Mouse (Mus musculus) MEL (cell line): ENCODE data around the gene Fam122c. TPM values are rescaled to one million over a fixed set of nuclear protein-coding genes. Genes with fewer than 3 reads are reported as not detected.

Experiments
- DNase-seq: peaks from one replicate; pipeline ENCODE4 v3.0.0; 2011; ENCODE audit warnings: low read depth, low spot score
- H3K27ac ChIP-seq: 2 replicates; pipeline ENCODE4 v1.5.1; 2012; ENCODE audit warnings: low read depth, mild to moderate bottlenecking, control low read depth, low read length, moderate library complexity; ENCODE audit not compliant: control insufficient read depth
- H3K27me3 ChIP-seq, 2 experiments: fragments of 150-350 bp in 1 of 2; sonication (generic) in 1 of 2; 2 replicates each; pipeline ENCODE4 v1.6.1; 2012; ENCODE audit warnings: low read length in 2 of 2, mild to moderate bottlenecking in 2 of 2, improper control_type of control experiment in 1 of 2, moderate library complexity in 1 of 2; ENCODE audit not compliant: insufficient read depth in 2 of 2, control insufficient read depth in 1 of 2
- H3K36me3 ChIP-seq, 2 experiments: 2 replicates each; pipeline ENCODE4 v1.6.1; 2012 to 2014; ENCODE audit warnings: low read length in 2 of 2, improper control_type of control experiment in 1 of 2, inconsistent platforms in 1 of 2, mild to moderate bottlenecking in 1 of 2; ENCODE audit not compliant: insufficient read depth in 2 of 2, control insufficient read depth in 1 of 2
- H3K4me1 ChIP-seq, 2 experiments: fragments of 150-350 bp in 1 of 2; sonication (generic) in 1 of 2; 2 replicates each; pipeline ENCODE4 v1.6.1; 2012; ENCODE audit warnings: low read length in 2 of 2, improper control_type of control experiment in 1 of 2, mild to moderate bottlenecking in 1 of 2; ENCODE audit not compliant: insufficient read depth in 2 of 2, control insufficient read depth in 1 of 2
- H3K4me3 ChIP-seq, 2 experiments: fragments of 150-350 bp in 1 of 2; sonication (generic) in 1 of 2; 2 replicates each; pipeline ENCODE4 v1.5.1; 2012; ENCODE audit warnings: low read depth in 2 of 2, low read length in 2 of 2, mild to moderate bottlenecking in 2 of 2, moderate library complexity in 2 of 2, control low read depth in 1 of 2, improper control_type of control experiment in 1 of 2; ENCODE audit not compliant: control insufficient read depth in 1 of 2, insufficient read depth in 1 of 2
- H3K79me2 ChIP-seq: 2 replicates; pipeline ENCODE4 v1.6.1; 2012; ENCODE audit warnings: mild to moderate bottlenecking, low read length, moderate library complexity; ENCODE audit not compliant: control insufficient read depth, poor library complexity, insufficient read depth
- H3K9ac ChIP-seq: 2 replicates; pipeline ENCODE4 v1.6.1; 2012; ENCODE audit warnings: low read depth, mild to moderate bottlenecking, control low read depth, low read length, moderate library complexity; ENCODE audit not compliant: control insufficient read depth, poor library complexity, severe bottlenecking
- H3K9me3 ChIP-seq: fragments of 150-350 bp; sonication (generic); replicated peaks from 2 replicates; pipeline ENCODE4 v1.6.1; 2012; ENCODE audit warnings: mild to moderate bottlenecking, low read length, improper control_type of control experiment, moderate library complexity; ENCODE audit not compliant: insufficient read depth
- BHLHE40 ChIP-seq: IDR thresholded peaks from 2 replicates; pipeline ENCODE4 v1.6.1; 2012; ENCODE audit warnings: low read depth, mild to moderate bottlenecking, inconsistent platforms, low read length, improper control_type of control experiment, borderline replicate concordance
- CHD1 ChIP-seq: IDR thresholded peaks from 2 replicates; pipeline ENCODE4 v1.6.1; 2012; ENCODE audit warnings: low read depth, mild to moderate bottlenecking, inconsistent platforms, low read length, improper control_type of control experiment
- CHD2 ChIP-seq: IDR thresholded peaks from 2 replicates; pipeline ENCODE4 v1.6.1; 2011; ENCODE audit warnings: low read length, improper control_type of control experiment
- CTCF ChIP-seq, 3 experiments: IDR thresholded peaks in 2 of 3; conservative IDR thresholded peaks in 1 of 3; 2 replicates each; pipeline ENCODE4 v1.5.1; 2011 to 2012; ENCODE audit warnings: low read length in 3 of 3, low read depth in 2 of 3, mild to moderate bottlenecking in 2 of 3, improper control_type of control experiment in 1 of 3, inconsistent platforms in 1 of 3, mixed read lengths in 1 of 3, moderate library complexity in 1 of 3; ENCODE audit not compliant: control insufficient read depth in 1 of 3, insufficient read depth in 1 of 3, poor library complexity in 1 of 3, severe bottlenecking in 1 of 3
- E2F4 ChIP-seq: IDR thresholded peaks from 2 replicates; pipeline ENCODE4 v1.6.1; 2011; ENCODE audit warnings: low read depth, low read length, improper control_type of control experiment, borderline replicate concordance
- ELF1 ChIP-seq: IDR thresholded peaks from 2 replicates; pipeline ENCODE4 v1.6.1; 2014; ENCODE audit warnings: low read depth, mild to moderate bottlenecking, inconsistent platforms, low read length, improper control_type of control experiment, moderate library complexity
- EP300 ChIP-seq, 2 experiments: IDR thresholded peaks; 2 replicates each; pipeline ENCODE4 v1.6.1; 2011; ENCODE audit warnings: improper control_type of control experiment in 2 of 2, low read length in 2 of 2, low read depth in 1 of 2, mild to moderate bottlenecking in 1 of 2
- GABPA ChIP-seq: IDR thresholded peaks from 2 replicates; pipeline ENCODE4 v1.6.1; 2012; ENCODE audit warnings: low read depth, mild to moderate bottlenecking, inconsistent platforms, low read length, improper control_type of control experiment, moderate library complexity
- HCFC1 ChIP-seq: IDR thresholded peaks from 2 replicates; pipeline ENCODE4 v1.6.1; 2012; ENCODE audit warnings: low read depth, mild to moderate bottlenecking, inconsistent platforms, low read length, improper control_type of control experiment, moderate library complexity
- JUND ChIP-seq: IDR thresholded peaks from 2 replicates; pipeline ENCODE4 v1.6.1; 2011; ENCODE audit warnings: low read depth, mild to moderate bottlenecking, improper control_type of control experiment, low read length
- KAT2A ChIP-seq: conservative IDR thresholded peaks from 2 replicates; pipeline ENCODE4 v1.6.1; 2012; ENCODE audit warnings: low read depth, low read length, improper control_type of control experiment, inconsistent platforms
- MAFK ChIP-seq: IDR thresholded peaks from 2 replicates; pipeline ENCODE4 v1.6.1; 2011; ENCODE audit warnings: low read depth, mild to moderate bottlenecking, low read length, improper control_type of control experiment, borderline replicate concordance
- MAX ChIP-seq: IDR thresholded peaks from 2 replicates; pipeline ENCODE4 v1.6.1; 2011; ENCODE audit warnings: low read length, improper control_type of control experiment
- MAZ ChIP-seq: IDR thresholded peaks from 2 replicates; pipeline ENCODE4 v1.6.1; 2012; ENCODE audit warnings: low read depth, mild to moderate bottlenecking, inconsistent platforms, low read length, improper control_type of control experiment
- MEF2A ChIP-seq: IDR thresholded peaks from 2 replicates; pipeline ENCODE4 v1.6.1; 2014; ENCODE audit warnings: low read depth, mild to moderate bottlenecking, inconsistent platforms, low read length, improper control_type of control experiment; ENCODE audit not compliant: poor library complexity, insufficient replicate concordance, severe bottlenecking; ENCODE audit errors: extremely low read depth
- MXI1 ChIP-seq: IDR thresholded peaks from 2 replicates; pipeline ENCODE4 v1.6.1; 2011; ENCODE audit warnings: mild to moderate bottlenecking, low read depth, low read length, improper control_type of control experiment
- MYB ChIP-seq: IDR thresholded peaks from 2 replicates; pipeline ENCODE4 v1.6.1; 2011; ENCODE audit warnings: mild to moderate bottlenecking, low read depth, low read length, improper control_type of control experiment
- MYC ChIP-seq: IDR thresholded peaks from 2 replicates; pipeline ENCODE4 v1.6.1; 2011; ENCODE audit warnings: low read depth, mild to moderate bottlenecking, low read length, improper control_type of control experiment, moderate library complexity
- NELFE ChIP-seq: IDR thresholded peaks from 2 replicates; pipeline ENCODE4 v1.6.1; 2011; ENCODE audit warnings: low read depth, low read length, improper control_type of control experiment
- NRF1 ChIP-seq: IDR thresholded peaks from 2 replicates; pipeline ENCODE4 v1.6.1; 2014; ENCODE audit warnings: low read depth, mild to moderate bottlenecking, inconsistent platforms, low read length, improper control_type of control experiment, moderate library complexity; ENCODE audit not compliant: poor library complexity, insufficient read depth, severe bottlenecking
- POLR2A ChIP-seq, 2 experiments: IDR thresholded peaks; 2 replicates each; pipeline ENCODE4 v1.6.1; 2011 to 2012; ENCODE audit warnings: low read length in 2 of 2, mild to moderate bottlenecking in 2 of 2, control low read depth in 1 of 2, improper control_type of control experiment in 1 of 2, low read depth in 1 of 2, moderate library complexity in 1 of 2; ENCODE audit not compliant: control insufficient read depth in 1 of 2, insufficient read depth in 1 of 2, poor library complexity in 1 of 2
- POLR2AphosphoS2 ChIP-seq: IDR thresholded peaks from 2 replicates; pipeline ENCODE4 v1.6.1; 2011; ENCODE audit warnings: low read length, improper control_type of control experiment
- POLR2AphosphoS5 ChIP-seq: IDR thresholded peaks from 2 replicates; pipeline ENCODE4 v1.6.1; 2012; ENCODE audit warnings: low read depth, borderline replicate concordance, mild to moderate bottlenecking, inconsistent platforms, low read length, moderate library complexity, mixed read lengths
- RAD21 ChIP-seq: IDR thresholded peaks from 2 replicates; pipeline ENCODE4 v1.6.1; 2011; ENCODE audit warnings: mild to moderate bottlenecking, low read depth, low read length, improper control_type of control experiment
- RCOR1 ChIP-seq: IDR thresholded peaks from 2 replicates; pipeline ENCODE4 v1.6.1; 2012; ENCODE audit warnings: low read depth, mild to moderate bottlenecking, inconsistent platforms, low read length, improper control_type of control experiment
- SIN3A ChIP-seq: IDR thresholded peaks from 2 replicates; pipeline ENCODE4 v1.6.1; 2012; ENCODE audit warnings: low read length, improper control_type of control experiment, inconsistent platforms
- SMC3 ChIP-seq: IDR thresholded peaks from 2 replicates; pipeline ENCODE4 v1.6.1; 2011; ENCODE audit warnings: low read depth, low read length, improper control_type of control experiment
- TAL1 ChIP-seq: IDR thresholded peaks from 2 replicates; pipeline ENCODE4 v1.6.1; 2012; ENCODE audit warnings: mild to moderate bottlenecking, inconsistent platforms, low read length, moderate library complexity, mixed read lengths
- TBP ChIP-seq: IDR thresholded peaks from 2 replicates; pipeline ENCODE4 v1.8.0; 2011; ENCODE audit warnings: low read depth, low read length, improper control_type of control experiment
- UBTF ChIP-seq: IDR thresholded peaks from 2 replicates; pipeline ENCODE4 v1.6.1; 2012; ENCODE audit warnings: low read depth, mild to moderate bottlenecking, inconsistent platforms, low read length, improper control_type of control experiment, moderate library complexity, borderline replicate concordance; ENCODE audit not compliant: insufficient read depth
- USF2 ChIP-seq, 2 experiments: IDR thresholded peaks; 2 replicates each; pipeline ENCODE4 v1.6.1; 2011 to 2012; ENCODE audit warnings: improper control_type of control experiment in 2 of 2, low read length in 2 of 2, borderline replicate concordance in 1 of 2, inconsistent platforms in 1 of 2, low read depth in 1 of 2, mild to moderate bottlenecking in 1 of 2; ENCODE audit not compliant: insufficient read depth in 1 of 2
- ZC3H11A ChIP-seq: IDR thresholded peaks from 2 replicates; pipeline ENCODE4 v1.6.1; 2012; ENCODE audit warnings: low read depth, mild to moderate bottlenecking, inconsistent platforms, low read length, improper control_type of control experiment
- ZKSCAN1 ChIP-seq: IDR thresholded peaks from 2 replicates; pipeline ENCODE4 v1.6.1; 2012; ENCODE audit warnings: low read depth, mild to moderate bottlenecking, inconsistent platforms, low read length, improper control_type of control experiment, moderate library complexity
- ZMIZ1 ChIP-seq: IDR thresholded peaks from 2 replicates; pipeline ENCODE4 v1.6.1; 2012; ENCODE audit warnings: low read depth, mild to moderate bottlenecking, inconsistent platforms, low read length, improper control_type of control experiment, moderate library complexity
- ZNF384 ChIP-seq: IDR thresholded peaks from 2 replicates; pipeline ENCODE4 v1.6.1; 2012; ENCODE audit warnings: low read depth, mild to moderate bottlenecking, inconsistent platforms, low read length, improper control_type of control experiment
- polyA plus RNA-seq, 2 experiments: library from polyadenylated mRNA; stranded (reverse) in 1 of 2; unstranded in 1 of 2; fragments of >175 nt in 1 of 2; fragments of >200 nt in 1 of 2; gene quantifications; 2 replicates each; pipeline versions ENCODE4 v1.2.1 to v1.2.4; 2012; ENCODE audit warnings: low replicate concordance in 2 of 2, low read depth in 1 of 2; ENCODE audit not compliant: insufficient read length in 2 of 2, insufficient read depth in 1 of 2, missing spikeins in 1 of 2
- total RNA-seq: library from RNA; depleted of rRNA; stranded (reverse); fragments of 300-350 nt; gene quantifications from 2 replicates; pipeline ENCODE4 v1.2.3, GENCODE M21; 2012

Gene Fam122c
- total and polyA plus RNA-seq, 3 experiments, result not detected

GRCm38 (mm10) chrX:53269289-53270062 is 3.7 kb upstream of the Fam122c start, which contains the start of gene Fam122b:
TSS of gene Fam122b (minus strand) at chrX:53269805.
- H3K27ac ChIP-seq, result peak within 1 kb of the TSS; percentile 63
- DNase-seq, result peak; percentile 91
- H3K79me2 ChIP-seq, result peaks cover 4% of the 10 kb centered on the region; the same call in 1 of the 2 replicates
- H3K27me3 ChIP-seq, result no peaks in the 10 kb centered on the region; a peak in 1 of 4 replicates
- H3K4me1 ChIP-seq, result peaks cover 0 to 8% of the 10 kb centered on the region in 2 experiments; a peak in 1 of 4 replicates
- H3K4me3 ChIP-seq, result peak within 1 kb of the TSS; percentile 79 to 88
- peak within 1 kb of the TSS; percentile 96 for H3K9ac ChIP-seq
- no peaks in the 10 kb centered on the region for H3K9me3 ChIP-seq
- H3K36me3 ChIP-seq, result no peaks in the 10 kb centered on the region
- TF ChIP-seq SMC3 (no peak), MAX (peak; percentile 31; the same call in 1 of the 2 replicates), NELFE (peak; percentile 60), TAL1 (no peak), ZKSCAN1 (no peak), CTCF (IDR thresholded peaks at IDR 0.05 in 2 of 3, conservative IDR thresholded peaks at IDR 0.05 in 1 of 3; ENCODE audit: control insufficient read depth in 1 of 3, insufficient read depth in 1 of 3, low read depth in 2 of 3, low read length in 3 of 3, poor library complexity in 1 of 3, severe bottlenecking in 1 of 3) (no peak), CHD2 (no peak), TBP (no peak; the same call in 1 of the 2 replicates), HCFC1 (peak; percentile 88), POLR2AphosphoS5 (no peak), POLR2AphosphoS2 (no peak; the same call in 1 of the 2 replicates), NRF1 (peak; percentile 87), E2F4 (peak; percentile 67; the same call in 1 of the 2 replicates), MYB (no peak), GABPA (no peak), MEF2A (no peak), RAD21 (no peak), MAFK (no peak), USF2 (IDR thresholded peaks at IDR 0.05; ENCODE audit: borderline replicate concordance in 1 of 2, insufficient read depth in 1 of 2, low read depth in 1 of 2, low read length in 2 of 2) (no peak), ZC3H11A (no peak), JUND (no peak), BHLHE40 (no peak), RCOR1 (no peak), ZNF384 (no peak), KAT2A (peak; percentile 67; the same call in 1 of the 2 replicates), EP300 (IDR thresholded peaks at IDR 0.05; ENCODE audit: low read depth in 1 of 2, low read length in 2 of 2) (no peak), MXI1 (peak; percentile 44; the same call in 1 of the 2 replicates), SIN3A (peak; percentile 83), CHD1 (no peak), UBTF (no peak), POLR2A (IDR thresholded peaks at IDR 0.05; ENCODE audit: control insufficient read depth in 1 of 2, insufficient read depth in 1 of 2, low read depth in 1 of 2, low read length in 2 of 2, poor library complexity in 1 of 2) (peak in 1 of 2 experiments; percentile 62; a peak in 2 of 4 replicates), ELF1 (peak; percentile 97), ZMIZ1 (0 out of 2 replicates have a peak, but pooled peaks have one; percentile 38), MYC (0 out of 2 replicates have a peak, but pooled peaks have one; percentile 14), MAZ (no peak)
